Mouse (Mus musculus): ENCODE results near the gene Stat5b. TPM values are rescaled to one million over a fixed set of nuclear protein-coding genes. Genes with fewer than 3 reads are reported as not detected.

Gene Stat5b
- total RNA-seq, 2 experiments from 2014 or later = 20.1 to 23.1 TPM

GRCm38 (mm10) chr11:100870968-100871350, 20.4 kb upstream of the Stat5b start:
- intact Hi-C loops (cut with DNase I) = no loop called here
- DNase-seq (ENCODE audit: low spot score in 2 of 2) = no peak

GRCm38 (mm10) chr11:100870256-100870967, 19.9 kb upstream of the Stat5b start:
- intact Hi-C loops (cut with DNase I) = no loop called here
- peak; percentile 36 to 47 for DNase-seq (ENCODE audit: low spot score in 2 of 2)

DNA sequence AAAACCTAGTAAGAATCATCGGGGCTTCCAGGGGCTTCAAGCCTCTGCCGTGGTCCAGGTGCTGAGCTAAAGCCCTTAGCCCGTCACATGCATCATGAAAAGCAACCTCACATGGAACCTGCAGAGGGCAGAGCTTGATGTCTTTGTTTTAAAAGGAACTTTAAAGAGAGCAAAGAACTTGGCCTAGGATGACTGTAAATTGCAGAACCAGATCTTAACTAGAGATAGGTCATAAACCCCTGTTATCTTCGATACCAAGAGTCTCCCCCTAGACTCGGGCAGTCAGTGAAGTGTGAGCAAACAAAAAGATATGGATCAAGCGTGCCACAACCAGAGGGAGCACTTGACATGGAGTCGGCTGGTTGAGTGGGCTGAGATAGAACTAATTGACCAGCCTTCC, 15.1 kb upstream of the Stat5b start:
- DNase-seq (ENCODE audit: low spot score in 2 of 2) = no peak
- intact Hi-C loops (cut with DNase I) = no loop called here

DNA sequence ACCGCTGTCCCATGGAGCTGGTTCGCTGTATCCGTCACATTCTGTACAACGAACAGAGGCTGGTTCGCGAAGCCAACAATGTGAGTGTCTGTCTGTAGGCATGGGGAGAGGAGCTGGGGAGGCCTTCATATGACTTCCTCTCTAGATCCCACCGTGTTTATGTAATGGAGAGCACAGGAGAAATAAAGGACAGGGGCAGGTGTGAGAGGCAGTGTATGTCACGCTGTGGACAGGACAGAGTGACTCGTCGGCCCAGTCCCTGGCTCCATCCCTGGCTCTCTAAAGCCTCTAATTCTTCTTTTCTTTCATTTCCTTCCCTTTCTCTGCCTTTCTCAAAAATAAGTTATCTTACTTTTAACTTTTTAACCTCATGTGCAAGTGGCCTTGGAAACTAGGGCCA, 12.6 kb upstream of the Stat5b start:
- no peak for DNase-seq (ENCODE audit: low spot score in 2 of 2)
- intact Hi-C loops (cut with DNase I) = no loop called here

- intact Hi-C loops (cut with DNase I) = no loop called here
- DNase-seq (ENCODE audit: low spot score in 2 of 2) = no peak
Measured at GRCm38 (mm10) chr11:100861836-100862235, 11.3 kb upstream of the Stat5b start.

DNA sequence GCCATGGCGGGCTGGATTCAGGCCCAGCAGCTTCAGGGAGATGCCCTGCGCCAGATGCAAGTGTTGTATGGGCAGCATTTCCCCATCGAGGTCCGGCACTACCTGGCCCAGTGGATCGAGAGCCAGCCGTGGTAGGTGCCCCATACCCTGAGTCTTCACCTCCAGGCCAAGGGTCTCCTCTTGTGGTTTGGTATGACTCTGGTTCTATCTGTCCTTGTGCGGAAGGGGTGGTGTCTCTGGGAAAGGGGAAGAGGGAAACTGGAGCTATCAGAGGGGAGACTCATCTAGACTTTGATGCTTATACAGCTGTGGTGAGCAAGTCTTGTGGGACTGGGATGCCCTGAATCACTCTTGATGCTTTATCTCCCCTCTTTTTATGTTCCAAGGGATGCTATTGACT, 10.8 kb upstream of the Stat5b start:
- intact Hi-C loops (cut with DNase I) = no loop called here
- DNase-seq (ENCODE audit: low spot score in 2 of 2) = no peak

- intact Hi-C loops (cut with DNase I) = no loop called here
- DNase-seq (ENCODE audit: low spot score in 2 of 2) = peak; percentile 28 to 36
Measured at GRCm38 (mm10) chr11:100860198-100861048, 9.9 kb upstream of the Stat5b start.

- DNase-seq (ENCODE audit: low spot score in 2 of 2) = no peak
- intact Hi-C loops (cut with DNase I) = no loop called here
Measured at GRCm38 (mm10) chr11:100859579-100860075, 9.1 kb upstream of the Stat5b start.

GRCm38 (mm10) chr11:100858935-100859578, 8.5 kb upstream of the Stat5b start, which contains the start of gene Stat5a:
Stat5a (plus strand) TSS chr11:100859351.
- peak; percentile 19 to 51 for DNase-seq (ENCODE audit: low spot score in 2 of 2)
- intact Hi-C loops (cut with DNase I) = no loop called here

DNA sequence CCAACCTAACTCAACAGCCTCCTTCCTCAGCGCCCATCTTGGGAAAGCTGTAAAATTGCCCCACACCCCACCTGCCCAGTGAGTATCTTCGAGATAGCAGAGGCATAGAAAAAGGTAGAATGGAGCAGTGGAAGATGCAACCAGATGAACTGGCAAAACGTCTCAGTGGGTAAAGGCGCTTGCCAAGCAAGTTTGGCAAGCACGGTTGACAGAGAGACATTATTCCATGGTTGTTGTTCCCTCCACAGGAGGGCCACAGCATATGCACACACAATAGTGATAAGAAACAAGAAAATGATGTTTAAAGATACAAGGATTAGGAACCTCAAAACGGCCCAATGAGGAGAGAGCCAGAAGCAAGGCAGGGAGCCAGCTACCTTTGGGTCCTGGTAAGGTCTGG, 7.4 kb upstream of the Stat5b start:
- no peak for DNase-seq (ENCODE audit: low spot score in 2 of 2)
- intact Hi-C loops (cut with DNase I) = no loop called here

DNA sequence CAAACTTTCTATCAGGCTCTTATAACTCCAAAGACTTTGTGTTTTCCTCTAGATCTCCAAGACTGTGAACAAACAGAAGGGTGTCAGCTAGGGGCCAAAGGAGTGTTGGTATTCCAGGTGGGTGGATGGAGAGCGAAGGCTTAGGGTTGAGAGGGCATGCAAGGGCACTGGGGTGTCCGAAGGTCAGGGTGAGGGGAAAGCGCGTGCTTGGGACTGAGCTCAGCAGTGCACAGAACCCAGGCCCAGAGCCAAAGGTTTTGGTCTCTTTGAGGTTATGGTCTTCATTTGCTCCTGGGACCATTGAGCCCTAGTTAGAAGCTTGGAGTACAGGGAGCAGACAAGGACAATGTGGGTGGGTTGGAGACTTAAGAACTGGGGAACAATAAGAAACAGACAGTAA, 4.7 kb upstream of the Stat5b start:
- no peak for DNase-seq (ENCODE audit: low spot score in 2 of 2)
- intact Hi-C loops (cut with DNase I) = no loop called here

- intact Hi-C loops (cut with DNase I) = no loop called here
Measured at GRCm38 (mm10) chr11:100854268-100854667, 3.7 kb upstream of the Stat5b start.

DNA sequence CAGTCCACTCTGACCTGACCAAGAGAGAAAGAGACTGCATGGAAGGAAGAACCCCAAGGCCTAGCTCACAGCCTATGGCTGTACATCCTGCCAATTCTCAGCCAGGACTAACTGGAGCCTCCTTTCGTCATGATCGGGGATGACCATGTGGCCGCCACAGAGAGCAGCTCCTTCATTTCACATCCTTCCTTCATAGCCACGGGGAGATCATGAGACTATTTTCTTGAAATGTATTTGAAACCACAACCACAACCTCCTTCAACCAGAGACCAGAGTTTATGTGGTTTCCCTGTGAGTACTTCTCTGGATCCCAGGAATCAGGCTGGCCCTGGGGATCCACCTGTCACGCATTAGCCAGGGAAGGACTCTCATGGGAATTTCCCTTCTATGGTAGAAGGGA, 2.5 kb upstream of the Stat5b start:
- DNase-seq (ENCODE audit: low spot score in 2 of 2) = no peak
- intact Hi-C loops (cut with DNase I) = no loop called here

More at GRCm38 (mm10) chr11:100854268-100854667, 3.7 kb upstream of the Stat5b start:
- no peak for DNase-seq (ENCODE audit: low spot score in 2 of 2)

DNA sequence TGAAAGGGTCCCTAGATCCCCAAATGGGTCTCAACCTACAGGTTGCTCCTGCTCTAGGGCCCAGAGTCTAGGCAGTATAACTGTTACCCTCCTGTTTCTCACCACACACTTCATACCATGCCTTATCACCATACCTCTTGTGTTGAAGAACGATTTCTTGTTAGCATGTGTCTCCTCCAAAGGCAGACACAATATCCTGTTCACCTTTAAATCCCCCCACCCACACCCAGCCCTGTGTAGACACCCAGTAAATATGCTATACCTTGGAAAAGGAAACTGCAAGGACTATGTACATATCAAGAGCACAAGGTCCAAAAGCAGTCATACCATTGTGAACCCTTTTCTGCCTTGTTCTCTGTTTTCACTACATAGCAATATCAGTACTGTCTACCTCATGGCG, 1.6 kb upstream of the Stat5b start:
- no peak for DNase-seq (ENCODE audit: low spot score in 2 of 2)
- intact Hi-C loops (cut with DNase I) = no loop called here

GRCm38 (mm10) chr11:100850778-100851528, 429 bp upstream of the Stat5b start:
- intact Hi-C loops (cut with DNase I) = no loop called here
- DNase-seq (ENCODE audit: low spot score in 2 of 2) = peak; percentile 8 to 25

- intact Hi-C loops (cut with DNase I) = no loop called here
- DNase-seq (ENCODE audit: low spot score in 2 of 2) = no peak
Measured at GRCm38 (mm10) chr11:100849456-100850037, 977 bp downstream of the Stat5b start.

DNA sequence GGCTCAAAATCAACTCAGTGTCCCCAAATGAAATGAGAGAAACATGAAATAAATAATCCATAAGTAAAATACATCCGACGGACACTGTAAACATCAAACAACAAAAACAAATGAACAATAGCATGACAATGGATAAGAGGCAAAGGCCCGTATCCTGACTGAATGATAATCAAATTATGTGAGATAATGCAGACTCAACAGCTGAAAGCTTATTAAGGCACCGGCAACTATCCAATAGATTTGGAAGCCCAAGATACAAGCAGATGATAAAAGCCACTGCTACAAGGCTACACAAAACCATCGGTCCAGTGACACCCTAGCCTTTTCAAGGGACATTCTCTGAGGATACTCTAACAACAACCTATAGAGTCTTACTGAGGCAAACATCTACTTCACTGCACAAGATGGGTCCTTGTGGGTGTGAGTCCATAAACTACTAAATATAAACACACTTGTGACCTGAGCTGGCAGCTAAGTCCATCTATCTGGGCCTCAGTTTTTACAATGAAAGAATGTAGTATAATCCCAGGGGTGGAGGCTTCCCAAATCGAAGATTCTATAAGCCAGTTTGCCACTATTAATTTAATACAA, 1.6 kb downstream of the Stat5b start:
- intact Hi-C loops (cut with DNase I) = no loop called here
- DNase-seq (ENCODE audit: low spot score in 2 of 2) = no peak

DNA sequence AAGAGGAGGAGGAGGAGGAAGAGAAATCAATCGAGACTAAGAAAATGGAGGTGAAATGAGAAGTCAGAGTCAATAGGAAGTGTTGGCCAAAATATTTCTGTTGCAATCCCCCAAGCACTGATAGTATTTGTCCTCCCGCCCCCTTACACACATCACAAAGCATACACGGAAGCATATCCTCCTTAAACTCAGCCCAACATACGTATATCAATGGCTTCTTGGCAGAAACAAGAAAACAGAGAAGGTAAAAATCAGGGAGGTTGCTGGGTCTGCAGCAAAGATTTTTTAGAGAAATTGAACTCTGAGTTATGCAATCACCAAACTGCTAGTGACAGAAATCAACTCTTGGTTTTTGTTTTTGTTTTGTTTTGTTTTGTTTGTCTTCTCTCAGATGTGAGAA, 2.4 kb downstream of the Stat5b start:
- intact Hi-C loops (cut with DNase I) = no loop called here
- DNase-seq (ENCODE audit: low spot score in 2 of 2) = no peak

DNA sequence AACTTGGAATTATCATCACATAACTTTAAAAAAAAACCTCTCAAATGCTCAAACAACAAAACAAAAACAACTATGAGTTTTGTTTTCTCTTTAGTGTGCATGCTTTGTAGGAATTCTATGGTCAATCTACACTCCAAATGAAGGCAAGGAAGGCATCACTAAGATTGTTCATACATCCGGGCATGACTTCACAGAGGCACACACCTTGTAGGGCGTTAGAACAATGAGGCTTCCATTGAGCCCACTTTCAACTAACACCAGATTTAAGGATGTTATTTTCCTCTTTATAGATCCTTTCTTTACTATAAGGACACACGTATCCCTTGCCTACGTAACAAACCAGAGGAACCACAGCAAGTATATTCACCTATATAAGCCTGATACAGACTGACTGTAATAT, 3.0 kb downstream of the Stat5b start:
- no peak for DNase-seq (ENCODE audit: low spot score in 2 of 2)
- intact Hi-C loops (cut with DNase I) = no loop called here
